Mouse (Mus musculus) naive thymus-derived CD4-positive, alpha-beta T cell, adult 2 months (primary cell): ENCODE measurements around the gene Cox8a.

Experiments used
- DNase-seq: peaks from one replicate; pipeline ENCODE4 v3.0.0-alpha.2; 2011; ENCODE audit warnings: low read depth

Gene Cox8a

DNA sequence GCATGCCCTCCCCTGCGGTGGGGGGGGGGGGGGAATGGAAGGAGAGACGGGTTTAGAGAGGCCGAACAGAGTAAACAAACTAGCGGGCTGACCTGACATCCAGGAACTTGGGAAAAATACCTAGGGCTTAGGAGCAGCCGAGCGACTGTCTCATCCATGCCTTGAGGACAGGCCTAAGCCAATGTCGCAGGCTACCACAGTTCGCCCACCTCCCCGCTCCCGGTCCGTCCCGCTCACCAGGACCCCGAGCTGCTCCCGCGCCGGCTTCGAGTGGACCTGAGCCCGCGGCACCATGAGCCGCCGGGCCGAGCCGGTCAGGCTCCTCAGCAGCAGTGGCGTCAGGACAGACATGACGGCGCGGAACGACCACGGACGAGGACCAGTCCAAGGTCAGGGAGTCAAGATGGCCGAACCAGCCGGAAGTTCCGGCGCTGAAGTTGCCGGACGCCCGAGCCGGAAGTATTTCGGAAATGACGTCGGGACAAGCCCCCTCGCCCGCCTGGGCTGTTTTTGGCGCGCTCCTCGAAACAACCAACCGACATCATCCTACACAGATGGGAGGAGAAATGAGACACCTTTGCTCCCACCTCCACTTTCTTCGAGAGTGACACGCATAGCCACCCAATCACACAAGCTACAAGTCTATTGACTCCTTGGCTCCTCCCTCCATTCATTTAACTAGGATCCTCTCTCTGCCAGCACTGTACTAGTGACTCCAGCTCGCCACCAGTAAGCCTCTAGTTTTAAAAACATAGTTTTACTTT is at the start of gene Cox8a:
Gene Cox8a (minus strand): TSS at position 455 of the 764 bp plus-strand sequence.
- peak; percentile 94 for DNase-seq

DNA sequence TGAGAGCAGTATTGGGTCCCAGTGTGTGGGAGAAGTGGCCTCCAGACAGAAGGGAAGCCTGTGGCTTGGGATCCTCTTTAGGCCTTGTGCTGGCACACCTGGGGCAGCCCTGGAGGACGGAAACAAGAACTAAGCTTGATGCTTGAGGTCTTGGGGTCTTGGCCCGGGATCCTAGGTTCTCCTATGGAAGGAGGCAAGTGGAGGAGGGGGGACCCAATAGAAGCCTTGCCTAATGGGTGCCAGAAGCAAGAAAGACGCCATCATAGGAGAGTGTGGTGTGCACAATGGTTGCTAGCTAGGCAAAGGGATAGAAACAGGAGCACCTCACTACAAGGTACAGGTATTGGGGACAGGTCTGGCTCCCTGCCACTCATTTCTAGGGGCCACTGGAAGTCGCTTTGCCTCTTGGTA is 49.0 kb upstream of the Cox8a start:
- DNase-seq, result no peak

DNA sequence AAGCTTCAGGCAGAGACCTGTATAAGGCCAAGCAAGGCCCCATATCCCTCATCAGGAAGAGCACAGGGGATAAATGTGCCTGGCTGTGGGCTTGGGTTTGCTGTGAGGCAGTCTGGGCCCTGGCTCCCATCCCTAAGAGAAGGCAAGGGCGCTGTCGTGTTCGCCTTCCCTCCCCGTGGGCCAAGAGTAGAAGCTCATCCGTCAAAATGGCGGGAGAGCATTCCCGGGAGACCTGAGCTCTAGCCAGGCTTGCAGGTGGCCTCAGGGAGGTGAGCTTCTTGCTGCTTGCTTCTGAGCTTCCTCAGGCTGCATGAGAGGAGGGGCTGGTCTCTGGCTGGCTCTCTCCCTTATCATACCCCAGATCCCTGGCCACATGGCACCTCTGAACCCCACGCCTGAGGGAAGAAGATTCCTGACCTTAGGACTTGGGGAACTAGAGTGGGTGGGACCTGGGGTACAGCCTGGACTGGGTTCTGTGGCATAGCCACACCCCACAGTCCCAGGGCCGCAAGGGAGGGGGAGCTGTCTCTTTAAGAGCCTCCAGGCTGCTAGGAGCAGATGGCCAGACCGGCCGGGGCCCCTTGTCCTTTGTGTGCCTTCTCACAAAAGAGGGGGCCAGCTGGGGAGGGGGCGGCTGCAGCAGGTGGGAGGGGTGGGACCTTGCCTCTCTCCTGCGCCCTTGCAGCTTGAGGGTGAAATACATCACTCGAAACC is 48.2 kb upstream of the Cox8a start:
- no peak for DNase-seq

DNA sequence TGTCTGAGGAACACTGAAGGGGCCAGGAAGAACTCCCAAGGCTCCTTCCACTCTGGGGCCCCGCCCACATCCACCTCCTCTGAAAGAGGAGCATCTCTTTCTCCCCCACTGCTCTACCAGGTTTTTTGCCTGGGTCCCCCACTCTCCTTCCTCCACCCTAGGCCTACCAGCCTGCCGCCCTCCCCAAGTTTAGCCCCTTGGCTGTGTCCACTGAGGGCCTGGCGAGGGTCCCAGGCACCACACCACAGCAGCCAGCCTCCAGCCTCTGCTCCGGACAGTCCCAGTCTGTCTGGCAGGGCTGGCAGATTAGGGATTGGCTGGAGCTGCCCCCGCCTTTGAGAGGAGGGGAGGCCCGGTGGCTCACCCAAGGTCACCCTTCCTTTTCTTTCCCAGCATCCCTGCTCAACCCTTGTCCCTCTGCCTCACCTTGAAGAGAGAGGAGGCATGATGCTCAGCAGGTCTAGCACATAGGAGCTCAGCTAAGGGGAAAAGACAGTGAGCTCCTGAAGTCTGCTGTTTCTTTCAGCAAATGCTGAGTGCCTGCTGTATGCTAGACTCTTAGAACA is 47.4 kb upstream of the Cox8a start:
- DNase-seq, result no peak

DNA sequence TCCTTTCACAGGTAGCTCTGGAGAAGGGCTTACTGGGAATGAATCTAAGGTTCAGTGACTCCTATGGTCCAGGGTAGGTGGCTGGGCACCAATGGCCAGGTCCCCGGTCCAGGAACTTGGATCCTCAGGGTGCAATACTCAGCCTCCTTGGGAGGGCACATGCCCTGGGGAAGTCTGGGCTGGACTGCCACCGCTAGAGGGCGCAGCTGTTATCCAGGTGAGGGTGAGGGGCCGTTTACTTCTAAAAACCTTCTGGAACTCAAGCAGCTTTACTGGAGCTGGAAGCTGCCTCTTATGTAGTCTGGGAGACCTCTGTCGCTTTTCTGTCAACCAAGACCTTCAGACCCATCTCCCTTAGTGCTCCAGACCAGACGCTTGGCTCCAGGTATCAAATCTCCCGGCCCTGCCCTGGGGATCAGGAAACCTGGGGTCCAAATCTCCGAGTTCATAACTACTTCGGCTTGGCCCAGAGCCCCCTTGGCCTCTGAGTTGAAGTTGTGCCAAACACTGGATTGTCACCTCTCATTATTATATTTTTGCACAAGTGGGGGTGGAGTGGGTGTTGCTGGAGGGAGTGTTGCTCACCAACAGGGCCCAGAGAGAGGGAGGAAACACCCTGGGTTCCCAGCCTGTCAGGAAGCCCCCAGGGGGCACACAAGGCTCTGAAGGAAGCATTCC is 46.8 kb upstream of the Cox8a start:
- peak; percentile 91 for DNase-seq

- DNase-seq, result no peak
Measured at GRCm38 (mm10) chr19:7262592-7262991, 45.2 kb upstream of the Cox8a start.

- DNase-seq, result no peak
Measured at GRCm38 (mm10) chr19:7261964-7262363, 44.5 kb upstream of the Cox8a start.

GRCm38 (mm10) chr19:7261476-7261875 is 44.1 kb upstream of the Cox8a start:
- no peak for DNase-seq

DNA sequence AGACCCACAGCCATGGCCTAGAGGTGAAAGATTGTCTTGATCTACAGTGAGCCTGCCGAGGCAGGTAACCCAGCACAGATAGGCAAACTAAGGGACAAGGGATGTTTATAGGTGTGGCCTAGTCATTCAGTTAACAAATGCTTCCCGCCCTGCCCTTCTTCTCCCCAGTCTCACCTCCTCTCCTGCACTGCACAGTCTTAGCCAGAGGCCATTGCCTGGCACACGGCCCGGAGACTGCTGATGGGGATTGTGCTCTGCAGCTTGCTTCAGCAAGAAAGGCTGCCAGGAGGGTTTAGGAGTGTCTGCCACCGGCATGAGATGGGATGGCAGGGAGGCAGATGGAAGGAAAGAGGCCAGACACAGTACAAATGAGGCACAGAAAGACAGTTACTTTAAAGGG is 40.5 kb upstream of the Cox8a start:
- DNase-seq, result no peak

DNA sequence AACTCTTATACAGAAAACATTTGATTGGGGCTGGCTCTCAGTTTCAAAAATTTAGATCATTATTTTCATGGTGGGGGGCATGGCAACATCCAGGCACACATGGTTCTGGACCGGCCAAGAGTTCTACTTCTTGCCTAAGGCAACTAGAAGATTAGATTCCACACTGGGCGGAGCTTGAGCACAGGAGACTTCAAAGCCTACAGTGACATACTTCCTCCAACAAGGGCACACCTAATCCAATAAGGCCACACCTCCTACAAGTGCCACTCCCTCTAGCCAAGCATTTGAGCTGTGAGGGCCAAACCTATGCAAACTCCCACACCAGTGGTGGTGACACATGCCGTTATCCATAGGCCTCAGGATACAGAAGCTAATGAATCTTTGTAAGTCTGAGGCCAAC is 28.6 kb upstream of the Cox8a start:
- no peak for DNase-seq

DNA sequence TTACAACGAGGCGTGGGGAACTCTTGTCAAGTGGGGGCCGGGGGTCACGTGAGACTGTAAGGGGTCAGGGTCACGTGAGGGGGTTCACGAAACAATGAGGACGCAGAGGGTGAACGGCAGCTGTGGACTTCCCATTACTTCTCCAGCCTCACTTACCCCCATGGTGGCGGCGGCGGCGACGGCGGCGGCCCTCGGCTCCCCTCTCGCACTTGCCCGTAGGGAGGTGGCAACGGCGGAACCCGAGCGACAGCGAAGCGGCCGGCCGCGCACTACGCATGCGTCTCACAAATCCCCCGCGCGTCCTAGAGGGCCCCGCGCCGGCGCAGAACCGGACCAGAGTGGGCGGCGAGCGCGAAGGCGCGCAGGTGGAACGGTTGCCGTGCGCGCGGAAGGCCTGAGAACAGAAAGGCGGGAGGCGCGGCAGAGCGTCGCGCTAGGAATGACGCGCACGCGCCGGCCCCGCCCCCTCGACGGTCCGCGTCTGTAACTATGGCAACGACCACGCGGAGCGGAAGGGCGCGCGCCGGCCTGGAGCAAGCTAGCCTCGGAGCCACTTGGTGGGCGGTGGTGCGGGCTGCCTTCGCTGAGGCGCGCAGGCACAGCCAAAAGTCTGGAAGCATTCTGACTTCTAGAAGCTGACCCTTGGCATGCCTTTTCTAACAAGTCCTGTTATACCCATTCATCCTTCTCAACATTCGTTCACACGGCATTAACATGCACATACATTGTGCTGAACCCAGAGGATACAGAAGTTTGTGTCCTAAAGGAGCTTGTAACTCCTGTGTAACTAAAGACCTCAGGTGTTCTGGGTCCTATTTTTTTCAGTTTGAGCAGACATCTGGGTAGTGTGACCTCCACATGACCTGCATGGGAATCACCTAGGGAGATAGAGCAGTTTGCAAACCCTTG is 23.6 kb upstream of the Cox8a start, which contains the start of gene Naa40:
Gene Naa40 (minus strand): TSS at position 402 of the 909 bp plus-strand sequence.
- peak; percentile 97 for DNase-seq

GRCm38 (mm10) chr19:7240291-7240690 is 22.9 kb upstream of the Cox8a start:
- DNase-seq, result peak; percentile 46

DNA sequence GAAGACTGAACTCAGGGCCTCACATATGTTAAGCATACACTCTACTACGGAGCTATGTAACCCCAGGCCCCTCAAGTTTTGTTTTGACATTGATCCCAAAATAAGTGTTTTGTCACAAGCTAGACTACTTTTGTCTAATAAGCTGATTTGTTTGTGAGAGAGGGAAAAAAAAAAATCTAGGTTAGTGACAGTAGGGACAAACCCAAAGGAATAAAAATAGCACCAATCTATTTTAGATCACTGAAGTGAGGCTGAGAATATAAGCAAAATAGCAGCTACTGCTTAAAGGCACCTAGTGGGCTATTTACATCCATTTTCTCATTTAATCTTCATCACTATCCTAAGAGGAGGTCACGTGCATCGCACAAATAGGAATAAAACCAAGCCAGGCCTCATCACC is 22.2 kb upstream of the Cox8a start:
- DNase-seq, result no peak

GRCm38 (mm10) chr19:7236742-7237141 is 19.3 kb upstream of the Cox8a start:
- DNase-seq, result no peak

DNA sequence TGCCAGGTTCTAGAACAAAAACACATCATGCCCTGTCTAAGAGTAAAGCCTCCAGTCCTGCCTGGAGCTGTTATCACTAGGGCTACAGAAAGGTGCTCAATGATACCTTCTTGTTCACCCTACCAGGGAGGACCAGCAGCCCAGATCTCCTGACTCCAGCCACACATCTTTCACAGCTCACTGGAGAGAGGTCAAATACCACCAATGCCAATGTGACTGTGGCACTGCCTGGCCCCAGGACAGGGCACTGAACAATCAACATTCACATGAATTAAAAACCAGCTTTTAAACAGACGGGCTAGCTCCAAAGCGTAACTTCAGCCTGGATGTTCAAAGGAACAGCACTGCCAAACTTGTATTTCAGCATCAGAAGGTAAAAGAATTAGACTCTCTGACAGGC is 18.6 kb upstream of the Cox8a start:
- no peak for DNase-seq

DNA sequence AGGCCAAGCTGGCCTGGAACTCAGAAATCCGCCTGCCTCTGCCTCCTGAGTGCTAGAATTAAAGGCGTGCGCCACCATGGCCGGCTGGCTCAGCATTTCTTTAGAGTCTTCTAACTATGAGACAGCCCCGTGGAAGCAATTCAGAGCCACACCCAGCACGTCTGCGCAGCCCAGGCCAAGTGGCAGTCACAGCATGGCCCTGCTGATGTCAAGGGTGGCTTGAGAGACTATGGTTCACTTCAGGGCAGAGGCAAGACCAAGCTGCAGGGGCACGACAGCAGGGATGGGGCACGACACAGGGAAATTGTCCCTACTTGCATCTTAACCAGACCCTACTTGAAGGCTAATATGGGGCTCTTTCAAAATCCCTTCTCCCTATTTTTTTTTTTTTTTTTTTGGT is 18.0 kb upstream of the Cox8a start:
- DNase-seq, result no peak

DNA sequence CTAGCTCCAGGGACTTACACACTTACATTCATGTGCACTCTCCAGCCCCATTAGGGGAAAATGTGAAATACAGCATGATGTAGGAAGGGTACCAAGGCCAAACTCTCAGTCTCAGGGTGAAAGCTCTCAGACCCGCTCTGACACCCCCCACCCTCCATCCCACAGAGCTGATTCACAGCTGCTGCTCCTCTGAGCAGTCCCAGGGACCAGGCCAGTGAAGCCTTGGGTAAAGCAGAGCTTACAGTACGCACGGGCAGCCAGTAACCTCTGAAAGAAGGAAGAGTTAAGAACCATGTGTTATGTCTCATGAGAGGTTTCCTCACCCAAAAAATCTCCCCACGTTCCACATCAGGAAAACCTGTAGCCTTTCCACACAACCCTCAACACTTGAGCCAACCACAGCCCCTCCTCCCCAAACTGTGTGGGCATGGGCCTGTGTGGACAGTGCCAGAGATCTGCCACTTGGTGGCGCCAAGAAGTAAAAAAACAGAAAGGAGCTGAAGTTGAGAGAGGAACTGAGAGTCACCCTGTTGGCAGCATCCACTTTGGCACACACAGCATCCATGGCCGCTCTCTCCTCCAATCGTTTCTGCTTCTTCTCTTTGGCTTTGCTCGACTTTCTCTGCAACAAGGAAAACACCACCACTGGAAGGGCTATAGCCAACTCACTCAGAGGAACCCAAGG is 17.3 kb upstream of the Cox8a start:
- peak; percentile 87 for DNase-seq

DNA sequence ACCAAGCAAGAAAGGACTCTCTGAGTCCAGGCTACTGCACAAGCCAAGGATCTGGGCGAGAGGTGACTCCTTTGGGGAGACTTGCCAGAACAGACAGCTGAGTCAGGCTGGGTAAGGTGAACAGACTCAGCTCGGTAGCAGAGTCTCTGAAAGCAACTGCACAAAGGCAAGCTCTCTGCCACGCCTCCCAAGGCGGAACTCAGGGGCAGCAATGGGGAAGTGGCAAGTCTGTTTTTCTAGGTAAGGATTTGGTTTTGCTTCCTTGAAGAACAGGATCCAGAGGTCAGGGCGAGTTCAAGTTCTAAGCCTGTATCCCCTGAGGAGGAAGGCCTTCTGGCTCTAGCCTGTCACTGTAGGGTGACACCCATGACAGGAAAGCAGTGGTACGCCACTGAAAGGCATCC is 9.1 kb upstream of the Cox8a start:
- no peak for DNase-seq

- no peak for DNase-seq
Measured at GRCm38 (mm10) chr19:7225096-7225690, 7.8 kb upstream of the Cox8a start.

- no peak for DNase-seq
Measured at GRCm38 (mm10) chr19:7224253-7224652, 6.8 kb upstream of the Cox8a start.

- DNase-seq, result no peak
Measured at GRCm38 (mm10) chr19:7223488-7223887, 6.1 kb upstream of the Cox8a start.
